Mouse (Mus musculus): Measurements from ENCODE around the gene Ptpn14.

GRCm38 (mm10) chr1:189694391-189694790, 33.7 kb upstream of the Ptpn14 start:
- TF ChIP-seq CTCF (IDR thresholded peaks at IDR 0.05; ENCODE audit: extremely low read depth, insufficient read depth, insufficient read length, insufficient replicate concordance) (no peak), POLR2A (IDR thresholded peaks at IDR 0.05; ENCODE audit: low read depth, low read length) (no peak)

Data from spleen, adult 2 months (tissue).